Mouse (Mus musculus) MEL-GATA-1-ER (cell line): ENCODE results near the gene Gm10309.

Experiments used
- DNase-seq: peaks from one replicate; pipeline ENCODE4 v3.0.0-alpha.2; 2012; ENCODE audit warnings: low read depth; ENCODE audit errors: extremely low read depth

The Gm10309 gene

GRCm38 (mm10) chr17:86505183-86505631 is at the start of gene Gm10309:
Gm10309 (minus strand) TSS chr17:86505232.
- DNase-seq, result no peak

GRCm38 (mm10) chr17:86551995-86552394 is 47.0 kb upstream of the Gm10309 start:
- DNase-seq, result no peak

- DNase-seq, result no peak
Measured at GRCm38 (mm10) chr17:86551561-86551960, 46.5 kb upstream of the Gm10309 start.

- DNase-seq, result no peak
Measured at GRCm38 (mm10) chr17:86549128-86549527, 44.1 kb upstream of the Gm10309 start.

GRCm38 (mm10) chr17:86546529-86546928 is 41.5 kb upstream of the Gm10309 start:
- no peak for DNase-seq

GRCm38 (mm10) chr17:86539881-86540430 is 34.9 kb upstream of the Gm10309 start:
- no peak for DNase-seq

- DNase-seq, result peak; percentile 62
Measured at GRCm38 (mm10) chr17:86535827-86536656, 31.0 kb upstream of the Gm10309 start.

- DNase-seq, result no peak
Measured at GRCm38 (mm10) chr17:86535096-86535495, 30.1 kb upstream of the Gm10309 start.

GRCm38 (mm10) chr17:86533549-86533851 is 28.5 kb upstream of the Gm10309 start:
- DNase-seq, result no peak

- DNase-seq, result no peak
Measured at GRCm38 (mm10) chr17:86532783-86533548, 27.9 kb upstream of the Gm10309 start.

GRCm38 (mm10) chr17:86531231-86531630 is 26.2 kb upstream of the Gm10309 start:
- DNase-seq, result no peak

GRCm38 (mm10) chr17:86529411-86529810 is 24.4 kb upstream of the Gm10309 start:
- DNase-seq, result no peak

GRCm38 (mm10) chr17:86529003-86529402 is 24.0 kb upstream of the Gm10309 start:
- DNase-seq, result no peak

GRCm38 (mm10) chr17:86527298-86527697 is 22.3 kb upstream of the Gm10309 start:
- DNase-seq, result no peak

- DNase-seq, result no peak
Measured at GRCm38 (mm10) chr17:86526016-86526415, 21.0 kb upstream of the Gm10309 start.

- DNase-seq, result no peak
Measured at GRCm38 (mm10) chr17:86525075-86525474, 20.0 kb upstream of the Gm10309 start.

- DNase-seq, result no peak
Measured at GRCm38 (mm10) chr17:86523843-86524242, 18.8 kb upstream of the Gm10309 start.

- no peak for DNase-seq
Measured at GRCm38 (mm10) chr17:86523374-86523773, 18.3 kb upstream of the Gm10309 start.

GRCm38 (mm10) chr17:86522649-86523048 is 17.6 kb upstream of the Gm10309 start:
- DNase-seq, result no peak

GRCm38 (mm10) chr17:86521252-86521651 is 16.2 kb upstream of the Gm10309 start:
- no peak for DNase-seq

- no peak for DNase-seq
Measured at GRCm38 (mm10) chr17:86518604-86519003, 13.6 kb upstream of the Gm10309 start.

GRCm38 (mm10) chr17:86516630-86517029 is 11.6 kb upstream of the Gm10309 start:
- DNase-seq, result no peak
